Mouse (Mus musculus): ENCODE results near the gene Nxph4. TPM values are rescaled to one million over a fixed set of nuclear protein-coding genes. Genes with fewer than 3 reads are reported as not detected.

Nxph4 gene
- polyA plus RNA-seq, 1 experiment from 2014 or later = 6.1 TPM

DNA sequence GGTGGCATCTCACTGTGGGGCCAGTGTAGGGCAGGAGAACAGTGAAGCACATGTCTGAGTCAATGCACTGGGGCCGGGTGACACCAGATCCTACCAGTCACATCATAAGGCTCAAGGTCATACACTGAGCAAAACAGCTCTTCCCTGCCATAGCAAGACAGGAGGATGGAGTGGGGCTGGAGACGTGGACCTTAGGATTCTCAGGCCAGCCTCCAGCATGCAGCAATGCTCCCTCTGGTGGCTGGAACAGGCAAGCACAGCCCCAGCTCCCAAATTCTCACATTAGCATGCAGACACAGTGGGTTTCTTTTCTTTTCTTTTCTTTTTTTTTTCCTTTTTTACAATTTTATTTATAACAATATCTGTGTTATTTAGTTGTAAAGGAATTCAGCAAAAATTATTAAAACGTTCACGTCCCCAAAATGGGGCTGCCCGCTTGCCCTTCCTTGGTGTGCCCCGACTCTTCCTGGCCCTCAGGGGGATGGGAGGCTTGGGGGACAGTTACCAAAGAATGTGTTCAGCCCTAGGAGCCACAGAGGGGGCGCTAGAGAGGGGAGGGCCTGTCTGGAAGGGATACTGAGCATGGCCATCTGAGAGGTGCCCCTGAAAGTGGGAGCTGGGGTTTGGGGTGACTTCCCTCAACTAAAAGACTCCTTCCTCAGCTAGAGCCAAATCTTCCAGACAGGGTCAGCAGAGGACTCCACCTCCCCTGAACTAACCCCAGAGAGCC, 3.7 kb upstream of the Nxph4 start:
- peaks cover 5% of the 10 kb centered on the region for H3K4me1 ChIP-seq (ENCODE audit: control insufficient read depth, insufficient read depth, low read length)
- no peak overlapping the region for H3K9ac ChIP-seq (ENCODE audit: low read depth, low read length)
- H3K27ac ChIP-seq (replicated peaks; ENCODE audit: low read depth, low read length) = no peak overlapping the region
- no peaks in the 10 kb centered on the region for H3K9me3 ChIP-seq (ENCODE audit: control insufficient read depth, low read length)
- peak; percentile 79 for DNase-seq (ENCODE audit: low spot score)
- ATAC-seq (ENCODE audit: low read depth) = peak; percentile 16; the same call in 1 of the 2 replicates
- no peak overlapping the region for H3K4me2 ChIP-seq (ENCODE audit: low read depth, low read length)
- H3K36me3 ChIP-seq (ENCODE audit: control insufficient read depth, insufficient read depth, low read length) = peaks cover 49% of the 10 kb centered on the region
- 22% methylated on average over 7 of the region's 7 CpGs for WGBS
- peaks cover 36% of the 10 kb centered on the region for H3K27me3 ChIP-seq (replicated peaks; ENCODE audit: control insufficient read depth, insufficient read depth, low read length)
- no peak overlapping the region for H3K4me3 ChIP-seq (ENCODE audit: low read depth, low read length)

GRCm38 (mm10) chr10:127536586-127537314, 2.4 kb upstream of the Nxph4 start:
- ATAC-seq (ENCODE audit: low read depth) (0 out of 2 replicates have a peak, but pooled peaks have one; percentile 23), DNase-seq (ENCODE audit: low spot score) (peak; percentile 82)
- Histone ChIP-seq H3K4me2 (ENCODE audit: low read depth, low read length) (no peak overlapping the region), H3K27me3 (replicated peaks; ENCODE audit: control insufficient read depth, insufficient read depth, low read length) (peaks cover 49% of the 10 kb centered on the region), H3K9ac (ENCODE audit: low read depth, low read length) (no peak overlapping the region), H3K27ac (replicated peaks; ENCODE audit: low read depth, low read length) (no peak overlapping the region), H3K36me3 (ENCODE audit: control insufficient read depth, insufficient read depth, low read length) (peaks cover 36% of the 10 kb centered on the region), H3K4me3 (ENCODE audit: low read depth, low read length) (no peak overlapping the region), H3K9me3 (ENCODE audit: control insufficient read depth, low read length) (no peaks in the 10 kb centered on the region), H3K4me1 (ENCODE audit: control insufficient read depth, insufficient read depth, low read length) (peaks cover 11% of the 10 kb centered on the region)
- 11% methylated on average over 8 of the region's 8 CpGs for WGBS

- Histone ChIP-seq H3K9me3 (ENCODE audit: control insufficient read depth, low read length) (no peaks in the 10 kb centered on the region), H3K27me3 (replicated peaks; ENCODE audit: control insufficient read depth, insufficient read depth, low read length) (peaks cover 67% of the 10 kb centered on the region), H3K4me2 (ENCODE audit: low read depth, low read length) (peak overlapping the region; percentile 93), H3K27ac (replicated peaks; ENCODE audit: low read depth, low read length) (no peak overlapping the region), H3K9ac (ENCODE audit: low read depth, low read length) (no peak overlapping the region), H3K4me1 (ENCODE audit: control insufficient read depth, insufficient read depth, low read length) (peaks cover 20% of the 10 kb centered on the region), H3K36me3 (ENCODE audit: control insufficient read depth, insufficient read depth, low read length) (peaks cover 18% of the 10 kb centered on the region), H3K4me3 (ENCODE audit: low read depth, low read length) (peak overlapping the region; percentile 53)
- DNase-seq (ENCODE audit: low spot score) = no peak
- no peak for ATAC-seq (ENCODE audit: low read depth)
- 2% methylated on average over 17 of the region's 30 CpGs for WGBS
Measured at GRCm38 (mm10) chr10:127534929-127535384, 598 bp upstream of the Nxph4 start.

GRCm38 (mm10) chr10:127531548-127531947, 2.8 kb downstream of the Nxph4 start:
- WGBS = 0% methylated on average over 4 of the region's 4 CpGs
- peaks cover 100% of the 10 kb centered on the region for H3K27me3 ChIP-seq (replicated peaks; ENCODE audit: control insufficient read depth, insufficient read depth, low read length)
- DNase-seq (ENCODE audit: low spot score) = no peak
- H3K27ac ChIP-seq (replicated peaks; ENCODE audit: low read depth, low read length) = no peak overlapping the region
- ATAC-seq (ENCODE audit: low read depth) = no peak
- H3K4me1 ChIP-seq (ENCODE audit: control insufficient read depth, insufficient read depth, low read length) = peaks cover 23% of the 10 kb centered on the region
- no peak overlapping the region for H3K4me3 ChIP-seq (ENCODE audit: low read depth, low read length)
- no peaks in the 10 kb centered on the region for H3K9me3 ChIP-seq (ENCODE audit: control insufficient read depth, low read length)
- H3K36me3 ChIP-seq (ENCODE audit: control insufficient read depth, insufficient read depth, low read length) = no peaks in the 10 kb centered on the region
- peak overlapping the region; percentile 50; the same call in 1 of the 2 replicates for H3K4me2 ChIP-seq (ENCODE audit: low read depth, low read length)
- no peak overlapping the region for H3K9ac ChIP-seq (ENCODE audit: low read depth, low read length)

- no peak for DNase-seq (ENCODE audit: low spot score)
- Histone ChIP-seq H3K9me3 (ENCODE audit: control insufficient read depth, low read length) (no peaks in the 10 kb centered on the region), H3K4me2 (ENCODE audit: low read depth, low read length) (peak overlapping the region; percentile 50), H3K27ac (replicated peaks; ENCODE audit: low read depth, low read length) (no peak overlapping the region), H3K27me3 (replicated peaks; ENCODE audit: control insufficient read depth, insufficient read depth, low read length) (peaks cover 100% of the 10 kb centered on the region), H3K36me3 (ENCODE audit: control insufficient read depth, insufficient read depth, low read length) (no peaks in the 10 kb centered on the region), H3K4me3 (ENCODE audit: low read depth, low read length) (peak overlapping the region; percentile 26; the same call in 1 of the 2 replicates), H3K9ac (ENCODE audit: low read depth, low read length) (peak overlapping the region; percentile 19; the same call in 1 of the 2 replicates), H3K4me1 (ENCODE audit: control insufficient read depth, insufficient read depth, low read length) (peaks cover 29% of the 10 kb centered on the region)
- ATAC-seq (ENCODE audit: low read depth) = no peak
- 1% methylated on average over 14 of the region's 25 CpGs for WGBS
Measured at GRCm38 (mm10) chr10:127530945-127531344, 3.4 kb downstream of the Nxph4 start.

- 4% methylated on average over 17 of the region's 17 CpGs for WGBS
- H3K9me3 ChIP-seq (ENCODE audit: control insufficient read depth, low read length) = no peaks in the 10 kb centered on the region
- H3K4me1 ChIP-seq (ENCODE audit: control insufficient read depth, insufficient read depth, low read length) = peaks cover 31% of the 10 kb centered on the region
- no peak overlapping the region for H3K4me2 ChIP-seq (ENCODE audit: low read depth, low read length)
- peaks cover 93% of the 10 kb centered on the region for H3K27me3 ChIP-seq (replicated peaks; ENCODE audit: control insufficient read depth, insufficient read depth, low read length)
- H3K9ac ChIP-seq (ENCODE audit: low read depth, low read length) = no peak overlapping the region
- DNase-seq (ENCODE audit: low spot score) = no peak
- 0 out of 2 replicates have a peak, but pooled peaks have one; percentile 16 for ATAC-seq (ENCODE audit: low read depth)
- H3K36me3 ChIP-seq (ENCODE audit: control insufficient read depth, insufficient read depth, low read length) = no peaks in the 10 kb centered on the region
- no peak overlapping the region for H3K4me3 ChIP-seq (ENCODE audit: low read depth, low read length)
- H3K27ac ChIP-seq (replicated peaks; ENCODE audit: low read depth, low read length) = no peak overlapping the region
Measured at GRCm38 (mm10) chr10:127527481-127527880, 6.9 kb downstream of the Nxph4 start.

GRCm38 (mm10) chr10:127526681-127527080, 7.7 kb downstream of the Nxph4 start:
- H3K4me1 ChIP-seq (ENCODE audit: control insufficient read depth, insufficient read depth, low read length) = peaks cover 33% of the 10 kb centered on the region
- ATAC-seq (ENCODE audit: low read depth) = peak; percentile 34; the same call in 1 of the 2 replicates

DNA sequence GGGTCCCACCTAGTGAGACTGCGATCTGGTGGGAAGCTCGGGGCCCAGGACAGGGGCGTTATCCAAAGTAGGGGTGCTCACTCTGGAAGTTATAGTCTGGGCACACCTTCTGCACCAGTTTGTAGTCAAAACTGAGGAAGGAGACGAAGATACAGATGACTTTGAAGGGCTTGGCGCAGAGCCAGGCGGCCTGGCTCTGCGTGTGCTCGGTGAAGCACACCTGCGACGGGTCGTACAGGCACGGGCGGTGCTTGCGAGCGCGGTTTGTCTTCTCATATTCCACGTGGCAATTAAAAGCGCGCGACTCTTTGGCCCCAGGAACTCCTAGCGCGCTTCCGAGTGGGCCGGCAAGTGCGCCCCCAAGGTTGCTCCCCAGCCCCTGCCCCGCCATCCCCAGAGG, 8.3 kb downstream of the Nxph4 start:
- Histone ChIP-seq H3K36me3 (ENCODE audit: control insufficient read depth, insufficient read depth, low read length) (no peaks in the 10 kb centered on the region), H3K27ac (replicated peaks; ENCODE audit: low read depth, low read length) (no peak overlapping the region), H3K9ac (ENCODE audit: low read depth, low read length) (no peak overlapping the region), H3K4me2 (ENCODE audit: low read depth, low read length) (peak overlapping the region; percentile 49), H3K4me3 (ENCODE audit: low read depth, low read length) (peak overlapping the region; percentile 28), H3K4me1 (ENCODE audit: control insufficient read depth, insufficient read depth, low read length) (peaks cover 35% of the 10 kb centered on the region), H3K27me3 (replicated peaks; ENCODE audit: control insufficient read depth, insufficient read depth, low read length) (peaks cover 79% of the 10 kb centered on the region), H3K9me3 (ENCODE audit: control insufficient read depth, low read length) (no peaks in the 10 kb centered on the region)
- peak; percentile 47 for DNase-seq (ENCODE audit: low spot score)
- ATAC-seq (ENCODE audit: low read depth) = no peak
- WGBS = under 1% methylated on average over 20 of the region's 26 CpGs

More at GRCm38 (mm10) chr10:127526681-127527080, 7.7 kb downstream of the Nxph4 start:
- H3K36me3 ChIP-seq (ENCODE audit: control insufficient read depth, insufficient read depth, low read length) = no peaks in the 10 kb centered on the region
- WGBS = 2% methylated on average over 21 of the region's 26 CpGs
- H3K4me2 ChIP-seq (ENCODE audit: low read depth, low read length) = peak overlapping the region; percentile 49
- H3K27me3 ChIP-seq (replicated peaks; ENCODE audit: control insufficient read depth, insufficient read depth, low read length) = peaks cover 85% of the 10 kb centered on the region
- no peaks in the 10 kb centered on the region for H3K9me3 ChIP-seq (ENCODE audit: control insufficient read depth, low read length)
- no peak overlapping the region for H3K27ac ChIP-seq (replicated peaks; ENCODE audit: low read depth, low read length)
- H3K9ac ChIP-seq (ENCODE audit: low read depth, low read length) = no peak overlapping the region
- peak; percentile 44 for DNase-seq (ENCODE audit: low spot score)
- peak overlapping the region; percentile 28 for H3K4me3 ChIP-seq (ENCODE audit: low read depth, low read length)
